Mouse (Mus musculus) retina, adult 2 months (tissue): Measurements from ENCODE around the gene Il4ra.

ENCODE experiments used
- DNase-seq: peaks from one replicate; pipeline ENCODE4 v3.0.0-alpha.2; 2012; ENCODE audit warnings: low read depth, low spot score

Gene Il4ra

GRCm38 (mm10) chr7:125551766-125552709 is at the start of gene Il4ra:
Gene Il4ra, plus strand, starts transcription at chr7:125552120.
- DNase-seq: peak; percentile 57

- DNase-seq: no peak
These were observed 48.4 kb upstream of the Il4ra start for GRCm38 (mm10) chr7:125503374-125504092.

DNA sequence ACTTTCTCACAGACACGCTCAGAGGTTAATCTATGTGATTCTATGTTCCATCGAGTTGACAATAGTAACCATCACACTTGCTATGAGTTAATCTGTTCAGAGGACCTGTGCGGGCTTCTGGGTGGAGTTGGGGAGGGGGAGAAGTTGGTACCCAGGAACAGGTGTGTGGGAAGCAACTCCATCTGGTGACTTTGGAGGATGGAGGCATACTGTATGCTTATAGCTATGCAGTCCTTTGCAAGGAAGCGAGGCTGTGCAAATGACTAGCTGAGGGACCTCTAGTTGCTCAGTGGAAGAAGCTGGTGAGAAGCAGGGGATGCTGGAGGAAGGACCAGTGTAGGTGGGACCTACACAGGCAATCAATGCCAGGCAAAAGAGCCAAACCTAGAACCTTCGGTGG is 47.3 kb upstream of the Il4ra start:
- no peak for DNase-seq

DNA sequence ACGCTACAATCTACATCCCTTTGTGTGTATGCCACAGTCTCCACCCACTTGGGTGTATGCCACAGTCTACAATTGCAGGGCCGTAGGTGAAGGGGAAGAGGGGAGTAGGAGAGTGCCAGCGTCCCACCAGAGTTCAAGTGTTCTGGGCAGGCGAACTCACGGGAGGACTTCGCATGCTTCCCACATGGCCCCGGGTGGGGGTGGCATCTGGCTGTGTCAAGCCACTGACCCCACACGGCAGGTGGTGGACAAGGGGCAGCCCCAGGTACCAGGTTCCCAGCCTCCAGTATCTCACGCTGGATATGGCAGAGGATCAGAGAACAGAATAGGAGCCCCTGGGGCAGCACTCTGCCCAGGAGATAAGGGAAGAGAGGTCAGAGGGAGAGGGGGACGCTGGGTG is 46.4 kb upstream of the Il4ra start:
- DNase-seq: no peak

- DNase-seq: no peak
These were observed 44.6 kb upstream of the Il4ra start for GRCm38 (mm10) chr7:125507279-125507678.

- no peak for DNase-seq
These were observed 40.5 kb upstream of the Il4ra start for GRCm38 (mm10) chr7:125511432-125511831.

DNA sequence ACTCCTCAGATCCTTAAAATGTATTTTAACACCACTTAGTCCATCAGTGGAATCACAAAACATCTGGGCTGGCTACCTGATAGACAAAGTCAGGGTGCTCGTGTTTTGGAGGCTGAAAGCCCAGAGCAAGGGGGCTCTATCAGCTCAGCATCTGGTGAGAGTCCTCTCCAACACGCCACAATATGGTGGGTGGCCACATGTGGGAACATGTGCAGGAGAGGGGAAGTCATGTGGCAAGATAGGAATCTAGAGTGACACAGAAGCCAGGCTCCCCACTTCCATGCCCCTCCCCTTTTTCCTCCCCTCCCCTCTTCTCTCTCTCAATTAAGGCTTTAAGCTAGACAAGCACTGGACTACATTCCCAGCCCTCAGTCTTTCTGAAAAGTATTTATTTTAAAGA is 40.1 kb upstream of the Il4ra start:
- DNase-seq: no peak

- DNase-seq: no peak
These were observed 36.7 kb upstream of the Il4ra start for GRCm38 (mm10) chr7:125515081-125515853.

DNA sequence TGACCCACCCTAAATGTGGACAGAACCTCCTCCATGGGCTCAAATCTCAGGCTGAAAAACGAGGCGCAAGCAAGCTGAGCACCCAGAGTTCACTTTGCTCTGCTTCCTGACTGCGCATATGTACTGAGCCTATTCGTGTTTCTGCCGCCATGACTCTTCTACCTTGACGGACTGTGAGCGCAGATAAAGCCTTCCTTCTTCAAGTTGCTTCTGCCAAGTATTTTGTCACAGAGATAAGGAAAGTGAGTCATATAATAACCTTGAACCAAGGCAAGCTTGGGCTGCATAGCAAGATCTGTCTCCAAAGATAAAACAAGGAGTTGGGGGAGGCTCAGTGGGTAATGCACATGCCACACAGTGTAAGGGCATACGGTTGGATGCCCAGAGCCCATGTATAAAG is 35.2 kb upstream of the Il4ra start:
- DNase-seq: no peak

GRCm38 (mm10) chr7:125517470-125517869 is 34.5 kb upstream of the Il4ra start:
- no peak for DNase-seq

- DNase-seq: no peak
These were observed 32.2 kb upstream of the Il4ra start for GRCm38 (mm10) chr7:125519715-125520114.

DNA sequence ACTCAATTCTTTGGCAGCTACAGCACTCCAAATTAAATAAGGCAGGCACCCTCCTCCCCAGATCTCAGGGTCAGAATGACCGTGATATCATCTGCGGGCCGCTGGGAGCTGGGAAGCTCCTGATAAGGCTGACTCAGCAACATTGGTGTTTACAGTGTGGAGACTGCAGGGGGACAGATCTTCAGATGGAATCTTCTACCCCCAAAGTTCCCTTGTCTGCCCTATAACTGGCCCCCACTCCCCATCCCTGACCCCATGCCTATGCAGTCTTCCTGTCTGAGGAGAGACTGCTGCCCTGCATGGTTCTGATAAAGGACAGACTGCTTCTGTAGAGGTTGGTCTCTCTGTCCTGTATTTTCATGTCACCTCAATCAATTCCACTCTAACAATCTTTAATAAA is 28.9 kb upstream of the Il4ra start:
- no peak for DNase-seq

DNA sequence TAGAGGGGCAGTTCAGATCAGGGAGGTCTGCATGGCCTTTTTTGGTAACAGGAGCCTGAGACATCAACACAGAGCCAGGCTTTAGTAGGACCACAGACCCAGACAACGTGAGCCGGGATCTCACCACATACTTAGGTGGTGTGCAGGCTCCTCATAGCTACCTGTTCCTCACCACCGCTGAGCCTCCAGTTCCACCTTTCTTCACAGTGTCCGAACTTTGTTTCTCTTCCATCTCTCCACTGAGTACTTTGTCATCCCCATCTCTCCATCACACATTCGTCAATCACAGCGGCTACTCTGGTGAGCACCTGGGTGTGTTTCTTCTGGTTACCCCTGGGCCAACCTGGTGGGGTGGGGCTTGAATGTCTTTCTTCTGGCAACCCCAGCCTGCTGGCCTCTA is 24.7 kb upstream of the Il4ra start:
- DNase-seq: no peak

GRCm38 (mm10) chr7:125527901-125528580 is 23.9 kb upstream of the Il4ra start:
- DNase-seq: no peak

- DNase-seq: no peak
These were observed 12.6 kb upstream of the Il4ra start for GRCm38 (mm10) chr7:125539351-125539750.

DNA sequence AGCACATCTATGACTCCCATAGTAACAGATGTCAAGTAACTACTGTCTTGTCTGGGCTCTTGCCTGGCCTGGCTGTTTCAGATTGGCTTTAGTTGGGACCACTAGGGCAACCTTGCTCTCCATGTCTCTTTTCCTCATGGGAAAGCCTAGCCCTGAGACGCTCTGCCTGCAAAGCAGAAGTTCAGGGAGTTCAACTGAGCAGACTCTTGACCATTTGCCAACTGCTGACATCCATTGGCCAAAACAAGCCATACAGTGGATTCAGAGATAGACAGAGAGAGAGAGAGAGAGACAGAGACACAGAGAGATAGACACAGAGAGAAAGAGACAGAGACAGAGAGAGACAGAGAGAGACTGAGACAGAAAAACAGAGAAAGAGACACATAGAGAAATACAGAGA is 10.9 kb upstream of the Il4ra start:
- no peak for DNase-seq

DNA sequence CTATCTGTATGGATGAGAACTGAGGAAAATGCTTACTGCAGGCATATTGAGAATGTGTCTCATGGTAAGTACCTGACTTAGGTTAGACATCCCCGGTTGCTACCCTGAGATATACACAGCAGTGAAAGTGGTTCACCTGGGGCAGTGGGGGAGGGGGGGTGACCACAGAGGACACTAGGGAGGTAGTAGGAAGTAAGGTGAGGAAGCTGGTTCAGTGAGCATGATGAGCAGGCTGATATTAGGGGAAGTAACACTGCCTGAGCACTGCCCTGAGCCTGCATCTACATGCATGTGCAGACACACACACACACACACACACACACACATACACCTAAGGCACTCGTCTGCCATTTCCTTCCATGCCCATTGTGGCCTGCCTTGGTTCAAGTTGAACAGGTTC is 10.1 kb upstream of the Il4ra start:
- DNase-seq: no peak

- no peak for DNase-seq
These were observed 9.4 kb upstream of the Il4ra start for GRCm38 (mm10) chr7:125542335-125543050.

- no peak for DNase-seq
These were observed 8.4 kb upstream of the Il4ra start for GRCm38 (mm10) chr7:125543497-125543896.

DNA sequence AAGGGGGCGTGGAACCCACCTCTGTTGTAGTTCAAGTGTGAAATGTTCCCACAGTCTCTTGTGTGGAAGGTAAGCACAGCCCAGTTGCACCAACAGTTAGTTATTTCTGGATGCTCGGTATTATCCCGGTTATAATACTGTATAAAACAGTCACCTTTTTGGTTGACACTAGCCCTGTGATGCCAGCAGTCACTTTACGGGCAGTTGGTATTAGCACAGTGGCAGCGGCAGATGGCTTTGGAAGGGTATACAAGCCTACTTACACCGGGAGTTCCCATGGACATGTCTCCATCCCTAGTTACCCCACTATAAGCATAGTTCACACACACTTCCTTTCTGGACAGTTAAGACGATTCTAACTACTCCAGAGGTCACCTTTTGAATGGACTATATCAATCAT is 6.6 kb upstream of the Il4ra start:
- no peak for DNase-seq

DNA sequence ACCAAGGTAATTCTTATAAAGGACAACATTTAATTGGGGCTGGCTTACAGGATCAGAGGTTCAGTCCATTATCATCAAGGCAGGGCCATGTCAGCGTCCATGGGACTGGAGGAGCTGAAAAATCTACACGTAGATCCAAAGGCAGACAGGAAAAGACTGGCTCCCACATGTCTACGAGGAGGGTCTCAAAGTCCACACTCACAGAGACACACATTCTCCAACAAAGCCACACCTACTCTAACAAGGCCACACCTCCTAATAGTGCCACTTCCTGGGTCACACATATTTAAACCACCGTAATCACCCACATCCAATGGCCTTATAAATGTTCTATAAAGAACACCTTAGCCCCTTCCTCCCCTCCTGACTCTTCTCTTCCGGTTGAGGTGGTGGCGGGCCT is 5.2 kb upstream of the Il4ra start:
- no peak for DNase-seq
